Mouse (Mus musculus) erythroblast, adult 5-6 weeks (primary cell): ENCODE data around the gene C4bp. TPM values are rescaled to one million over a fixed set of nuclear protein-coding genes. Genes with fewer than 3 reads are reported as not detected.

Experiments
- total RNA-seq, 2 experiments: library from RNA; stranded (forward) in 1 of 2; stranded (reverse) in 1 of 2; fragments of 150-400 nt in 1 of 2; fragments of 200-764, 138-1000 nt in 1 of 2; gene quantifications; 2 replicates each; pipeline versions ENCODE4 v1.2.3 to v1.2.4; 2015 to 2017; ENCODE audit warnings: low replicate concordance in 2 of 2

The C4bp gene
- total RNA-seq, 2 experiments from 2014 or later = 1.7 TPM; not detected in 1

Other genes with a start within 250 kb of the C4bp start
- gene Cd55b, start 238.6 kb downstream of the C4bp start, total RNA-seq (2015; ENCODE audit: low replicate concordance) = 3.1 TPM in 1 of 2 replicates, not detected in the other
- not detected in 2 replicates for gene Cd55b, start 238.6 kb downstream of the C4bp start, total RNA-seq (2017; ENCODE audit: low replicate concordance)
- 51.5 and 52.9 TPM in 2 replicates for gene Cd55, start 198.9 kb downstream of the C4bp start, total RNA-seq (2015; ENCODE audit: low replicate concordance)
- 28.6 and 29.1 TPM in 2 replicates for gene Cd55, start 198.9 kb downstream of the C4bp start, total RNA-seq (2017; ENCODE audit: low replicate concordance)
- gene Zp3r, start 32.0 kb downstream of the C4bp start, total RNA-seq (2015; ENCODE audit: low replicate concordance) = 0.42 TPM in 1 of 2 replicates, not detected in the other
- gene Zp3r, start 32.0 kb downstream of the C4bp start, total RNA-seq (2017; ENCODE audit: low replicate concordance) = not detected in 2 replicates
- not detected in 2 replicates for gene Gm29427, start 54.2 kb upstream of the C4bp start, total RNA-seq (2015; ENCODE audit: low replicate concordance)
- gene Gm29427, start 54.2 kb upstream of the C4bp start, total RNA-seq (2017; ENCODE audit: low replicate concordance) = not detected in 2 replicates
- gene Yod1, start 55.7 kb upstream of the C4bp start, total RNA-seq (2015; ENCODE audit: low replicate concordance) = 75.7 and 84.2 TPM in 2 replicates
- 86.2 and 95.5 TPM in 2 replicates for gene Yod1, start 55.7 kb upstream of the C4bp start, total RNA-seq (2017; ENCODE audit: low replicate concordance)
- 20.9 and 21.1 TPM in 2 replicates for gene Pfkfb2, start 67.6 kb upstream of the C4bp start, total RNA-seq (2015; ENCODE audit: low replicate concordance)
- 51.3 and 55.4 TPM in 2 replicates for gene Pfkfb2, start 67.6 kb upstream of the C4bp start, total RNA-seq (2017; ENCODE audit: low replicate concordance)
- gene AA986860, start 70.3 kb upstream of the C4bp start, total RNA-seq (2015; ENCODE audit: low replicate concordance) = 2.7 and 5.4 TPM in 2 replicates
- gene AA986860, start 70.3 kb upstream of the C4bp start, total RNA-seq (2017; ENCODE audit: low replicate concordance) = 1.4 and 2.5 TPM in 2 replicates
- gene Fcamr, start 139.3 kb upstream of the C4bp start, total RNA-seq (2015; ENCODE audit: low replicate concordance) = not detected in 2 replicates
- not detected in 2 replicates for gene Fcamr, start 139.3 kb upstream of the C4bp start, total RNA-seq (2017; ENCODE audit: low replicate concordance)
- gene Pigr, start 165.1 kb upstream of the C4bp start, total RNA-seq (2015; ENCODE audit: low replicate concordance) = not detected in 2 replicates
- not detected in 2 replicates for gene Pigr, start 165.1 kb upstream of the C4bp start, total RNA-seq (2017; ENCODE audit: low replicate concordance)
- gene Fcmr, start 204.0 kb upstream of the C4bp start, total RNA-seq (2015; ENCODE audit: low replicate concordance) = not detected in 2 replicates
- 0.28 TPM in 1 of 2 replicates, not detected in the other for gene Fcmr, start 204.0 kb upstream of the C4bp start, total RNA-seq (2017; ENCODE audit: low replicate concordance)
- gene Il24, start 225.8 kb upstream of the C4bp start, total RNA-seq (2015; ENCODE audit: low replicate concordance) = 2.1 TPM in 1 of 2 replicates, not detected in the other
- gene Il24, start 225.8 kb upstream of the C4bp start, total RNA-seq (2017; ENCODE audit: low replicate concordance) = not detected in 2 replicates
- not detected in 2 replicates for gene Il20, start 249.8 kb upstream of the C4bp start, total RNA-seq (2015; ENCODE audit: low replicate concordance)
- gene Il20, start 249.8 kb upstream of the C4bp start, total RNA-seq (2017; ENCODE audit: low replicate concordance) = not detected in 2 replicates